Mouse (Mus musculus): ENCODE data around the gene Ear14.
"Not testable (repeated sequence)": the region's sequence is repeated elsewhere in the genome, so short reads cannot be mapped to it uniquely, and the experiment has no call there.

Ear14 gene

DNA sequence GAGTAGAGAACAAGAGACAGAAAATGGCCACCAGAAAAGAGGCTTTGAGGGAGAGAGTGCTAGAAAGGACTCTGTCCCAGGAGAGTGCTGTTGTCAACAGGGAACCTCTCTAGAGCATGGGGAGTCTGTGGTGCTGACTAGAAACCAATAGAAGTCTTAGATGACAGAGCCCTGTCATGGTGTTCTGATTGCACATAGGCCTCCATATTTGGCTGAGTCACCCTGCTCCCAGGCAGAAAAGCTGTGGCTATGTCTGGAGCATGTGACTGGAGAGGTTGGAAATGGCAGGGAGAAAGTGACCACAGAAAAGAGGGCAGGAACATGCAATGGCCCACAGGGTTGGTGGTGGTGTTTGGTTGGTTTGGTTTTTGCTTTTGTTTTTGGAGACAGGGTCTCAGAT lies 49.0 kb downstream of the Ear14 start:
- DNase-seq (ENCODE audit: low spot score in 2 of 2), result not testable (repeated sequence)

DNA sequence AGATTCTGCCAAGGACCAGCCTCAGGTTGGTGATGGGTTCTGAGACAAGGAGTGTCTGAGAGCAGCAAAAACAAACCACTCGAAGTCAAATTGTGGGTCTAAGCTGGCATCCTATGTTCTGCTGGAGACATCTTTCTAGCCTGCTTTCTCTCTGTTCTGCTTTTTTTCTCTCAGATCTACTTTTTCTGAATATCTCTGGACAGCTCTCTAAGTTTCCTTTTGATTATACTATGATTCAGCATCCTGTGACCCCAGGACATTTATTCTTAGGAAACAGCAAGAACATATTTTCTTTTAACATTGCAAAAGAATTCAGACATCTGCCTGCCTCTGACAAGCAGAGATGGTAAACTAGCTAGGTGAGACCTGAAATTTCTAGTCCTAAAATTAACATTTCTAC lies 50.4 kb downstream of the Ear14 start:
- DNase-seq (ENCODE audit: low spot score in 2 of 2), result no peak

Measured in natural killer cell, adult 2 months (primary cell).